Mouse (Mus musculus): ENCODE data around the gene Chst10.

Chst10 gene

GRCm38 (mm10) chr1:38866242-38866641 is 31.7 kb downstream of the Chst10 start:
- no peak for DNase-seq (ENCODE audit: extremely low spot score)

DNA sequence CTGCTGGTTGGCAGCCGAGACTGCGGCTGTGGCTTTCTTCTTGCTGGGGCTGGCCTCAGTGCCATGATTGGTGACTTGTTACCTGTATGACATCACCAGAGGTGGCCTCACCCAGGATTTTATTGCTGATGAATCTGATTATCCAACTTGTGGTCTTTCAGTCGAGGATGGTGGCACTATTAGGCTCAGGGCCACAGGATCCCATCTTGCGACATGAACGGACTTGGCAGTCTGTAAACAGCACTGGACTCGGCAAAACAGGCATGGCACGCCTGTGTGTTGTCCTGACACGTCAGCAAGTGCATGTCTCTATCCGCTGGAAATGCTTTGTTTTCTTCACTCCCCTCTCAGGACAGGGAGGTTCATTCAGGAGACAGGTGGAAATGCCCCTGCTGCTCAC is 33.6 kb downstream of the Chst10 start:
- DNase-seq (ENCODE audit: extremely low spot score): no peak

DNA sequence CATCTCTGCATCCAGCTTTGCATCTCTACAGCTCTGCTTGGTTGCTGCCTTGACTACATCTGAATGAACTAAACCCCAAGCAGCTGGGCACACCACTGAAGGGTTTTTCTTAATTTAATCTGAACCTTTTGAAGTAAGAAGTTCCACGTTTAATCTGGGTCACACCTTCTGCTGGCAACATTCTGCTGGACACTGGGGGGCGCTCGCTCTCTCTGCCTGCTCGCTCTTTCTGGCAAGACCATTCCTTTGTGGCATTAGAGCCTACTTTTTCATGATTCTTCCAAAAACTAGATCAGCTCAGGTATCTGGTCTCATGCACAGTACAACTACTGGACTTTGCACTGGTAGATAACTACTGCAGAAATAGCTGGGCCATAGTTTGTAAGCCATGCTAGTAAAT is 35.7 kb downstream of the Chst10 start:
- DNase-seq (ENCODE audit: extremely low spot score): peak; percentile 20

- DNase-seq (ENCODE audit: extremely low spot score): no peak
Measured at GRCm38 (mm10) chr1:38860867-38861524, 37.0 kb downstream of the Chst10 start.

DNA sequence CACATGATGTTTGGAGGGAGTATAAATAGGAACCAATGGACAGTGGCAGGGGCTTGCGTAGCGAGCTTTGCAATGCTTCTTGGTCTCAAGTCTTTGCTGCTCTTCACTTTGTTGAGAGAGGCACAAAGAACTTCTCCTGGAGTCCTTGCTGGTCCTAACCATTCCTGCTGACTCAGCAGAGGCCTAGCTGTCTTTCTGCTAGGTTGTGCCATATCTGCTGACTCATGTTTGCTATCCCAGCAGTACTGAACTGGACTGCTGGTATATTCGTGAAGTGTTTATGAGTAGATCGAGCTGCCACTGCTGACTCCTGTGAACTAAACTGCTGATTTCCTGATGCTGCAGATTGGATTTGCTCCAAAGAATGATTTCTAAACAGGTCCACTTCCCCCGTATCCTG is 37.8 kb downstream of the Chst10 start:
- no peak for DNase-seq (ENCODE audit: extremely low spot score)

- peak; percentile 56 for DNase-seq (ENCODE audit: extremely low spot score)
Measured at GRCm38 (mm10) chr1:38856196-38856595, 41.8 kb downstream of the Chst10 start.

GRCm38 (mm10) chr1:38852250-38852649 is 45.7 kb downstream of the Chst10 start:
- no peak for DNase-seq (ENCODE audit: extremely low spot score)

- no peak for DNase-seq (ENCODE audit: extremely low spot score)
Measured at GRCm38 (mm10) chr1:38850650-38851049, 47.3 kb downstream of the Chst10 start.

- DNase-seq (ENCODE audit: extremely low spot score): no peak
Measured at GRCm38 (mm10) chr1:38848451-38849289, 49.3 kb downstream of the Chst10 start.

GRCm38 (mm10) chr1:38847975-38848374 is 50.0 kb downstream of the Chst10 start:
- peak; percentile 24 for DNase-seq (ENCODE audit: extremely low spot score)

DNA sequence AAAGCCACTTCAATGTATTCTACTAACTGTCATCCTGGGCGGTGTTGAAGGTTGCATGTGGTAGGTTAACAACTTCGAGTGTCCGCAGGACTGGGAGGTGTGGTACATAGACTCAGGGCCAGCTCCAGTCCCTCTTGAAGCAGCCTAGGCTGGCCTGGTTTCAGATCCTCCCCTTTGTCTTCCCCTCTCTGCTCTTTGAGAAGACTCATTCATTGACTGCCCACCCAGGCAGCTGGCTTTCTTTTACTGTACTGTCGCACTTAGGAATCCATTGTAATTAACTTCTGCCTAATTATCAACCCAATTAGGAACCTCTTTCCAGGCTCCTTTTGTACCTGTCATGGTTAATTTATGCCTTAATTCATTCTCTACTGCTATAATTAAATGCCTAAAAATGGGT is 54.7 kb downstream of the Chst10 start:
- no peak for DNase-seq (ENCODE audit: extremely low spot score)

DNA sequence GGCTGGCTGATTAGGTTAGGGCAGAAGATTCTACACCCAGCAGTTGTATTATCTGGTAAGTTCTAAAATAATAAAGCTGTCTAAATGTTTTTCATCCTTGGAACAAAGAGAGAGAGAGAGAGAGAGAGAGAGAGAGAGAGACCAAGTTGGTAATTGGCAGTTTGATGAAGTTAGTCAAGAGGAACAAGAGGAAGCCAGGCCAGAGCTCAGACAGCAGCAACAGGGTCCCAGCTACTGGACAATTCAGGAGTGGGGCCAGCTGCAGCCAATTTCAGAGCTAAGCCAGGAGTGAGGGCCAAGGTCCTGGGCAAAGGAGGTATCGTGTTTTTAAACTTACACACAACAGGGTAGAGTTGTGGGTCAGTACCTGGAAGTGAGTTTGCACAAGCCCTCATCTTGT is 55.1 kb downstream of the Chst10 start:
- no peak for DNase-seq (ENCODE audit: extremely low spot score)

- DNase-seq (ENCODE audit: extremely low spot score): no peak
Measured at GRCm38 (mm10) chr1:38839944-38840343, 58.0 kb downstream of the Chst10 start.

DNA sequence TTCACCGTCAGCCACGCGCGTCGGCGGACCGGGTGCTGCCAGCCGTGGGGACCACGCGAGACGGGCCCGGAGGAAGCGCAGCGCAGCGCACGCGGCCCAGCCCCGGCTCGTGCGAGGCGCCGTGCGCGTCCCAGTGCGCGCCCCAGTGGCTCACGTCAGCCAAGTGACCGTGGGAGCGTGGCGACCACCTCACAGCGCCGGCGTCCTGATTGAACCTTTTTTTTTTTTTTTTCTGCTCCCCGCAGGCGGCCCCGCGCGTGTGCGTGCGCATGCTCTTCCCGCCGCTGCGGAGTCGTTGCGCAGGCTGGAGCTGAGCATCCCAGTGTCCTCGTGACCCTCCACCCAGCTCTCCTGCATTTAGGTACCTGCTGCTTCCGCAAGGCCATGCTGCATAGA is 61.5 kb downstream of the Chst10 start, which contains the start of gene Lonrf2:
Lonrf2 (minus strand) TSS at position 235 of the 396 bp plus-strand sequence.
- DNase-seq (ENCODE audit: extremely low spot score): peak; percentile 26

DNA sequence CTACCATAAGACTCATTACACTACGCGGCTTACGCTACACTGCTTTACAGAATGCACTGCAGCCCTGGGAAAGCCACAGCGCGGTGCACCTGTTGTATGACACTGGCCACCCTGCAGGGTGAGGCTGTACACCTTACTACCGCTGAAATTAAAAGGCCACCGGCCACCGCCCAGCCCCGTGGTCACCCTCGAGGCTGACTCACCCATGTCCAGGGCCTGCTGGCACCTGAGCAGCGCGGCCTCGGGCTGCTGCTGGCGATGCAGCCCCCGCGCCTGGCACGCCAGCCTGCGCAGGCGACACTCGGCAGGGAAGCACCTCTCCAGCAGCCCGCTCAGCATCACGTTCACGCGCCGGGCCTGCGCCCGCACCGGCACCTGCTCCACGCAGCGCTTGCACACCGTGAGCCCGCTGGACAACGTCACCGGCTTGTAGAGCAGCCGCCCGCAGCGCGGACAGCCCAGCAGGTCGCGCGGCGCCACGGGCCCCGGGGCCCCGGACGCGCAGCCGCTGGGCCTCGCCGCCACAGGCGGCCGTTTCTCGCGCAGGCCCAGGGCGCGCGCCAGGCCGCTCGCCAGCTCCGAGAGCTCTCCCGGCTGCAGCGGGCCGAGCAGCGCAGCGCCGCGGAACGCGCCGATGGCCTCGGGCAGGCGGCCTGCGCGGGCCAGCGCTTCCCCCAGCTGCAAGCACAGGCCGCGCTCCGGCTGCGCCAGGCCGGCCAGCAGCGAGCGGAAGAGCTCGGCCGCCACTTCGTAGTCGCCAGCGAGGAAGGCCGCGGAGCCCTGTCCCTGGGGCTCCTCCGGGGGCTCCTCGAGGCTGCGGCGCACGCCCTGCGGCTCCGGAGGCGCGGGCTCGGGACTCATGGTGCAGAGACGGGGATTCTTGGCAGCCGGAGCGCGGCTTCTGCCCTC is 62.1 kb downstream of the Chst10 start:
- DNase-seq (ENCODE audit: extremely low spot score): peak; percentile 62

DNA sequence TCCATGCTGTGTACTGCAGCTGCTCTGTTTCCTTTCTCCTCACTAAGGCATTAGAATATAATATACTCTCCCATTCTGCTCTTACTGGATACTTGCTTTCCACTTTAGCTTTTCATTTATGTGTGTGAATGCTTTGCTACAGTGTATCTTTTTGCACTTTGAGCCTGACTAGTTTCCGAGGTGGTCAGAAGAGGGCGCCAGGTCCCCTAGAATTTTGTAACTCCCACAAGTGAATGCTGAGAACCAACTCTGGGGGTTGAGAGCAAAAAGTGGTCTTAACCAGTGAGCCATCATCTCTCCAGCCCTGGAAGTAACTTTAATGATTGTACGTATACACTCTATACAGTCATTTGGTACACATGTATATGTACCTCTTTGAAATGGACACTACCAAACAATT is 63.1 kb downstream of the Chst10 start:
- DNase-seq (ENCODE audit: extremely low spot score): peak; percentile 47

DNA sequence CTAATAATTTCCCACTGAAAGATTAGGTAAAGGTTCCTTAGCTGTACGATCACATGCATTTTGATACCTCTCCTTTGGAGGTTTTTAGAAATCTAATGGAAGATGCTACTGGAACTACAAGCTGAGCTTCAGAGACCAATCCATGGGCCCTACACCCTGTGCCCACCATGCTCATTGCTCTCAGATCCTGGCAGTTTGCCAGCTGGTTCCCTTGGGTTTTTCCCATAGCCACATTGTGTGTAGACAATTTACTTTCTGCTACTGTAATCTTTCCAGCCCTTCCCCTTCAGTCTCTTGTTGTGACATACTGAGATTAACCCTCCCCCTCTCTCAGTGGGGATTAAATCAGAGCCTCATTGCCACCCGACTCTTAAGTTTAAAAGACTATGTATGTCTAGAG is 73.0 kb downstream of the Chst10 start:
- DNase-seq (ENCODE audit: extremely low spot score): no peak

DNA sequence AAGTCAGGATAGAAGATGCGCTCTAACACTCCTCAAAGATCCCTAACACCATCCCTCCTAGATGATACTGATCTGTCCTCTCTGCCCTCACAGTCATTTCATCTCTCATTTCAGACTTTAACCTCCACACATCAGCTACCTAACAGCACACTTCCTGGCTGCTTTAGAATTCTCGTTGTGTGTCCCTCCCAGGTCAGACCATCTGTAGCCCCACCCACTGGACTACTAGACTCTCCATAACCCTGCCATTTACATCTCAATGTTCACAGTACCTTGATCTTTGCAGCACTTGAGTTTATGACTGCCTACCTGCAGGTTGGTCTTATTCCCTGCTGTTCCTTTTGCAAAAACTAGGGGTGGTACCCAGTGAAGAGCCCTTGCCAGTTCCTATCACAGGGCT is 74.1 kb downstream of the Chst10 start:
- no peak for DNase-seq (ENCODE audit: extremely low spot score)

DNA sequence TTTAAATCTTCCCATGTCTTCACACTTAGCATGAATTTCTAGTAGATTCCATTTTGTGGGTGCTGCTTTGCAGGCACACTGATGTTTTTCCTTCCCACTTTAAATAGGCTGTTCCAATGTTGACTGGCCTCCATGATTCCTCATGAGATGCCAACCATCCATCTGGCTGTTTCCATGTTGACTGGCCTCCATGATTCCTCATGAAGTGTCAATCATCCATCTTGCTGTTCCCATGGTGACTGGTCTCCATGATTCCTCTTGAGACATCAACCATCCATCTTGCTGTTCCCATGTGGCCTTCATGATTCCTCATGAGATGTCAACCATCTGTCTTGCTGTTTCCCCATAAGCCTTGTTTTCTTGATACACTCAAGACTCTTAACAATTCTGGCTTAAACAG is 78.3 kb downstream of the Chst10 start:
- DNase-seq (ENCODE audit: extremely low spot score): no peak

- DNase-seq (ENCODE audit: extremely low spot score): no peak
Measured at GRCm38 (mm10) chr1:38817671-38818070, 80.3 kb downstream of the Chst10 start.

DNA sequence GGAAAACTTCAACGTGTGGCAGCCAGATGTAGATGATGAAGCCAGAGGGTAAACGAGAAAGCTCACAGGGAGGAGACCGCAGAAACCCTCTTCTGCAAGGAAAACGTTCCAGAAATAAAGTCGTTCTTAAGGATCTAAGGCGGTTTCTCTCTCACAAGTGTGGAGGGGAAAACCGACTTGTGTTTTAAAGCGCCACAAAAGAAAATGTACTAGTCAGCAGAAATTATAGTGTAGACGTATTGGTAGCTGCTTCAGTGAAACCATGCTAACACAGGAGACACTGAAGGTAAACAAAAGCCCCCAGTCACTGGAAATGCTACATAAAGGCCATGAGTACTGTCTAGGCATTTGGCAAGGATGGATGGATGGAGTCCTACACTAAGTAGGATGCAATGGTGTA is 80.7 kb downstream of the Chst10 start:
- DNase-seq (ENCODE audit: extremely low spot score): no peak

- no peak for DNase-seq (ENCODE audit: extremely low spot score)
Measured at GRCm38 (mm10) chr1:38816306-38816705, 81.7 kb downstream of the Chst10 start.
